Mouse (Mus musculus) heart, postnatal 0 days (tissue): ENCODE data around the gene Plxdc2.

Experiments
- CTCF ChIP-seq: IDR thresholded peaks from 2 replicates; pipeline ENCODE4 v1.5.1; 2016; ENCODE audit warnings: antibody characterized with exemption, control low read depth, low read depth
- EP300 ChIP-seq: IDR thresholded peaks from 2 replicates; pipeline ENCODE4 v1.6.1; 2016; ENCODE audit warnings: antibody characterized with exemption, low read depth

GRCm38 (mm10) chr2:16523427-16523826, 167.3 kb downstream of the Plxdc2 start:
- TF ChIP-seq EP300 (no peak), CTCF (no peak)
